Mouse (Mus musculus): ENCODE measurements around the gene Zfp566. TPM values are rescaled to one million over a fixed set of nuclear protein-coding genes. Genes with fewer than 3 reads are reported as not detected.

Zfp566 gene
- polyA plus RNA-seq (2011; ENCODE audit: insufficient read depth, insufficient read length, low read depth, missing spikeins), result 12.0 and 13.7 TPM in 2 replicates

- no peak for TF ChIP-seq EP300 (IDR thresholded peaks at IDR 0.05; ENCODE audit: insufficient read depth, low read depth, low read length)
- TF ChIP-seq POLR2A (IDR thresholded peaks at IDR 0.05; ENCODE audit: insufficient read depth, low read length), result no peak
- no peak for TF ChIP-seq CTCF (IDR thresholded peaks at IDR 0.05; ENCODE audit: low read depth, low read length)
- peak within 1 kb of the TSS; percentile 85 for H3K4me3 ChIP-seq (ENCODE audit: low read depth, low read length)
- H3K9me3 ChIP-seq (replicated peaks; ENCODE audit: control insufficient read depth, insufficient read depth, low read length, poor library complexity, severe bottlenecking), result no peaks in the 10 kb centered on the region
- H3K9ac ChIP-seq (ENCODE audit: low read depth, poor library complexity, severe bottlenecking), result peak within 1 kb of the TSS; percentile 48
- peaks cover 12% of the 10 kb centered on the region for H3K36me3 ChIP-seq (ENCODE audit: control insufficient read depth, insufficient read depth, low read length, poor library complexity, severe bottlenecking)
- H3K4me1 ChIP-seq (ENCODE audit: control insufficient read depth, insufficient read depth, low read length), result peaks cover 3% of the 10 kb centered on the region
- H3K27ac ChIP-seq (ENCODE audit: insufficient read depth, low read length), result peak within 1 kb of the TSS; percentile 93
- H3K27me3 ChIP-seq (ENCODE audit: control insufficient read depth, insufficient read depth, low read length, poor library complexity, severe bottlenecking), result no peaks in the 10 kb centered on the region
These were observed at the start of gene Zfp566, which contains the start of gene Gm26920 for GRCm38 (mm10) chr7:30090092-30090969. TSS of gene Zfp566 (minus strand) at chr7:30090527. TSS of gene Gm26920 (minus strand) at chr7:30090410.

DNA sequence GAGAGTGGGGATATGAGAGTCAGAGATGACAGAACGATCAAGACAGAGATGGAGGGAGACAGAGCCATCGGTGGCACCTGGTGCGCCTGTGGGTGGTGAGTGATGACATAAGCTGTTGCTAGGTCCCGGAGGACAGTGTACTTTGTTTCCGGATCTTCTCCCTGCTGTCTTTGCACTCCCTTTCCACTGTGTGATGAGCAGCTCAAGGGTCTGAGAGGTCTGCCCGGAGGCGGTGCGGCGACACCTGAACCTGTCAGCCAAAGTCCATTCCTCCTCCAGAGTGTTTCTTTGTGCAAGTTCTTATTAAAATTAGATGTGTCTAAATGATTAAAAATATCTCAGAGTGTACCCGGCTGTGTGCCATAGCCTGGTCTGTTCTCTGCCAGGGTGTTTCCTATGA lies 46.5 kb upstream of the Zfp566 start:
- Histone ChIP-seq H3K4me1 (ENCODE audit: control insufficient read depth, insufficient read depth, low read length) (no peaks in the 10 kb centered on the region), H3K27me3 (ENCODE audit: control insufficient read depth, insufficient read depth, low read length, poor library complexity, severe bottlenecking) (no peaks in the 10 kb centered on the region), H3K9me3 (replicated peaks; ENCODE audit: control insufficient read depth, insufficient read depth, low read length, poor library complexity, severe bottlenecking) (no peaks in the 10 kb centered on the region), H3K36me3 (ENCODE audit: control insufficient read depth, insufficient read depth, low read length, poor library complexity, severe bottlenecking) (peaks cover 12% of the 10 kb centered on the region), H3K4me3 (ENCODE audit: low read depth, low read length) (no peak overlapping the region), H3K9ac (ENCODE audit: low read depth, poor library complexity, severe bottlenecking) (no peak overlapping the region), H3K27ac (ENCODE audit: insufficient read depth, low read length) (no peak overlapping the region)
- TF ChIP-seq POLR2A (IDR thresholded peaks at IDR 0.05; ENCODE audit: insufficient read depth, low read length) (no peak), EP300 (IDR thresholded peaks at IDR 0.05; ENCODE audit: insufficient read depth, low read depth, low read length) (no peak), CTCF (IDR thresholded peaks at IDR 0.05; ENCODE audit: low read depth, low read length) (no peak)

- TF ChIP-seq CTCF (IDR thresholded peaks at IDR 0.05; ENCODE audit: low read depth, low read length), result no peak
- no peak for TF ChIP-seq POLR2A (IDR thresholded peaks at IDR 0.05; ENCODE audit: insufficient read depth, low read length)
- no peak for TF ChIP-seq EP300 (IDR thresholded peaks at IDR 0.05; ENCODE audit: insufficient read depth, low read depth, low read length)
- peaks cover 14% of the 10 kb centered on the region for H3K36me3 ChIP-seq (ENCODE audit: control insufficient read depth, insufficient read depth, low read length, poor library complexity, severe bottlenecking)
These were observed 42.1 kb upstream of the Zfp566 start for GRCm38 (mm10) chr7:30132396-30132795.

DNA sequence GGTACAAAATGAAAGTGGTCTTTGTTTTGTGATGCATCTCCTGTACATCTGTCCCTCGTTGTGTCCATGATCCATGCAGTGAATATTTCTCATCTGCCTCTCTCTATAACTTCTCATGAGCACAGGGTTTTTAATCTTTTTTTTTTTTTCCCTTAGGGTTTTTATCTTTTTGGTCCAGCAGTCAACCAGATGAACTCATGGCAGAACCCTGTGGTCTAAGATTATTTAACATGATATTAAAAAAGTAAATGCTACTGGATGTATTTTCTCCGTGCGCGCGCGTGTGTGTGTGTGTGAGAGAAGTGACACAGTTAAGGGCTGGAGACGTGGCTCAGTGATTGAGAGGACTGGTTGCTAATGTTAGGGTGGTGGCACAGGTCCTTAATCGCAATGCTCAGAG lies 39.6 kb upstream of the Zfp566 start:
- Histone ChIP-seq H3K27me3 (ENCODE audit: control insufficient read depth, insufficient read depth, low read length, poor library complexity, severe bottlenecking) (no peaks in the 10 kb centered on the region), H3K9me3 (replicated peaks; ENCODE audit: control insufficient read depth, insufficient read depth, low read length, poor library complexity, severe bottlenecking) (no peaks in the 10 kb centered on the region), H3K27ac (ENCODE audit: insufficient read depth, low read length) (no peak overlapping the region), H3K9ac (ENCODE audit: low read depth, poor library complexity, severe bottlenecking) (no peak overlapping the region), H3K4me1 (ENCODE audit: control insufficient read depth, insufficient read depth, low read length) (no peaks in the 10 kb centered on the region), H3K36me3 (ENCODE audit: control insufficient read depth, insufficient read depth, low read length, poor library complexity, severe bottlenecking) (peaks cover 14% of the 10 kb centered on the region), H3K4me3 (ENCODE audit: low read depth, low read length) (no peak overlapping the region)
- TF ChIP-seq EP300 (IDR thresholded peaks at IDR 0.05; ENCODE audit: insufficient read depth, low read depth, low read length), result no peak
- no peak for TF ChIP-seq CTCF (IDR thresholded peaks at IDR 0.05; ENCODE audit: low read depth, low read length)
- TF ChIP-seq POLR2A (IDR thresholded peaks at IDR 0.05; ENCODE audit: insufficient read depth, low read length), result no peak

More at GRCm38 (mm10) chr7:30132396-30132795, 42.1 kb upstream of the Zfp566 start:
- Histone ChIP-seq H3K9me3 (replicated peaks; ENCODE audit: control insufficient read depth, insufficient read depth, low read length, poor library complexity, severe bottlenecking) (no peaks in the 10 kb centered on the region), H3K27ac (ENCODE audit: insufficient read depth, low read length) (no peak overlapping the region), H3K9ac (ENCODE audit: low read depth, poor library complexity, severe bottlenecking) (no peak overlapping the region), H3K4me1 (ENCODE audit: control insufficient read depth, insufficient read depth, low read length) (no peaks in the 10 kb centered on the region), H3K27me3 (ENCODE audit: control insufficient read depth, insufficient read depth, low read length, poor library complexity, severe bottlenecking) (no peaks in the 10 kb centered on the region), H3K4me3 (ENCODE audit: low read depth, low read length) (no peak overlapping the region)

- TF ChIP-seq POLR2A (IDR thresholded peaks at IDR 0.05; ENCODE audit: insufficient read depth, low read length), result no peak
- TF ChIP-seq EP300 (IDR thresholded peaks at IDR 0.05; ENCODE audit: insufficient read depth, low read depth, low read length), result no peak
- TF ChIP-seq CTCF (IDR thresholded peaks at IDR 0.05; ENCODE audit: low read depth, low read length), result no peak
- no peaks in the 10 kb centered on the region for H3K4me1 ChIP-seq (ENCODE audit: control insufficient read depth, insufficient read depth, low read length)
- peak overlapping the region; percentile 97 for H3K4me3 ChIP-seq (ENCODE audit: low read depth, low read length)
- peaks cover 11% of the 10 kb centered on the region for H3K9me3 ChIP-seq (replicated peaks; ENCODE audit: control insufficient read depth, insufficient read depth, low read length, poor library complexity, severe bottlenecking)
- H3K36me3 ChIP-seq (ENCODE audit: control insufficient read depth, insufficient read depth, low read length, poor library complexity, severe bottlenecking), result no peaks in the 10 kb centered on the region
- H3K27me3 ChIP-seq (ENCODE audit: control insufficient read depth, insufficient read depth, low read length, poor library complexity, severe bottlenecking), result no peaks in the 10 kb centered on the region
- peak overlapping the region; percentile 68 for H3K9ac ChIP-seq (ENCODE audit: low read depth, poor library complexity, severe bottlenecking)
- 0 out of 2 replicates have a peak overlapping the region, but pooled peaks have one; percentile 29 for H3K27ac ChIP-seq (ENCODE audit: insufficient read depth, low read length)
These were observed 31.8 kb upstream of the Zfp566 start for GRCm38 (mm10) chr7:30122188-30122530.

Data from ES-Bruce4 (cell line).